22 mouse cellular contexts compared by ENCODE assay signal in genomic region chr10:94352172-94352876, GRCm38 (mm10). TPM values are rescaled to one million over a fixed set of nuclear protein-coding genes. Genes with fewer than 3 reads are reported as not detected.
"Had no signal": no experiment of that assay in that cellular context is flagged by ENCODE, and none has a peak within 500 bp of the region (broad histone marks: within the 10 kb centered on the region; RNA-seq: fewer than 3 reads in every experiment).

No protein-coding gene starts in this region.

- H3K27me3 ChIP-seq: neural tube, embryonic 12.5 days; neural tube, embryonic 13.5 days; neural tube, embryonic 15.5 days had no signal

- H3K36me3 ChIP-seq: neural tube, embryonic 12.5 days; neural tube, embryonic 13.5 days; neural tube, embryonic 15.5 days had no signal

- H3K4me2 ChIP-seq: neural tube, embryonic 12.5 days; neural tube, embryonic 13.5 days; neural tube, embryonic 15.5 days had no signal

- DNase-seq: retina, postnatal 1 day; right cerebral cortex, adult 18-20 months; right cerebral cortex, postnatal 14 days; right cerebral cortex, postnatal 25 days; right cerebral cortex, postnatal 4 days; spleen, adult 18-20 months; thymus, adult 18-20 months; thymus, adult 2 months; thymus, postnatal 14 days; thymus, postnatal 25 days; thymus, postnatal 36 days; thymus, postnatal 4 days had no signal

- H3K9ac ChIP-seq: neural tube, embryonic 12.5 days; neural tube, embryonic 13.5 days; neural tube, embryonic 15.5 days had no signal

- H3K27ac ChIP-seq: neural tube, embryonic 12.5 days; neural tube, embryonic 13.5 days; neural tube, embryonic 15.5 days had no signal

- H3K9me3 ChIP-seq: neural tube, embryonic 12.5 days; neural tube, embryonic 13.5 days; neural tube, embryonic 15.5 days had no signal

- H3K4me1 ChIP-seq: neural tube, embryonic 15.5 days had no signal

- H3K4me3 ChIP-seq: neural tube, embryonic 12.5 days; neural tube, embryonic 13.5 days; neural tube, embryonic 15.5 days had no signal

RNA-seq across cellular contexts. Expression of gene Gm4792, which starts 53.8 kb away (rescaled TPM):
- total RNA-seq: neutrophil, adult 5-6 weeks had no signal
- polyA plus RNA-seq: neural tube, embryonic 13.5 days; small intestine, adult 2 months; spleen, adult 2 months; stomach, embryonic 14.5 days; stomach, embryonic 16.5 days; testis, adult 2 months; thymus, adult 2 months; thymus, postnatal 0 days had no signal
